Mouse (Mus musculus): ENCODE data around the gene Dennd4b. TPM values are rescaled to one million over a fixed set of nuclear protein-coding genes. Genes with fewer than 3 reads are reported as not detected.

Gene Dennd4b
- 25.7 and 30.5 TPM in 2 replicates for polyA plus RNA-seq (2012; rRNA removed)

GRCm38 (mm10) chr3:90265034-90265931, at the start of gene Dennd4b:
TSS of gene Dennd4b (plus strand) at chr3:90265185.
- H3K27ac ChIP-seq (ENCODE audit: control insufficient read depth, insufficient read depth, low read depth, low read length): peak within 1 kb of the TSS; percentile 77
- no peaks in the 10 kb centered on the region; the same call in 1 of the 2 replicates for H3K36me3 ChIP-seq (ENCODE audit: control insufficient read depth, insufficient read depth, low read length)

GRCm38 (mm10) chr3:90215825-90216380, 49.1 kb upstream of the Dennd4b start:
- TF ChIP-seq CTCF (IDR thresholded peaks at IDR 0.05; ENCODE audit: control insufficient read depth, insufficient read depth, insufficient replicate concordance, low read depth, low read length): no peak
- TF ChIP-seq POLR2A (IDR thresholded peaks at IDR 0.05; ENCODE audit: control insufficient read depth, low read depth, low read length): no peak
- peaks cover 6% of the 10 kb centered on the region for H3K4me1 ChIP-seq (ENCODE audit: control insufficient read depth, insufficient read depth, low read length)
- H3K4me3 ChIP-seq (ENCODE audit: control insufficient read depth, low read depth, low read length): no peak overlapping the region
- H3K27me3 ChIP-seq (ENCODE audit: control insufficient read depth, insufficient read depth, low read length): no peaks in the 10 kb centered on the region
- no peaks in the 10 kb centered on the region for H3K36me3 ChIP-seq (ENCODE audit: control insufficient read depth, insufficient read depth, low read length)
- no peak overlapping the region for H3K27ac ChIP-seq (ENCODE audit: control insufficient read depth, insufficient read depth, low read depth, low read length)

More at GRCm38 (mm10) chr3:90265034-90265931, at the start of gene Dennd4b:
- Histone ChIP-seq H3K27me3 (ENCODE audit: control insufficient read depth, insufficient read depth, low read length) (no peaks in the 10 kb centered on the region), H3K4me1 (ENCODE audit: control insufficient read depth, insufficient read depth, low read length) (peaks cover 16% of the 10 kb centered on the region), H3K4me3 (ENCODE audit: control insufficient read depth, low read depth, low read length) (peak within 1 kb of the TSS; percentile 95)
- TF ChIP-seq POLR2A (IDR thresholded peaks at IDR 0.05; ENCODE audit: control insufficient read depth, low read depth, low read length) (peak; percentile 49), CTCF (IDR thresholded peaks at IDR 0.05; ENCODE audit: control insufficient read depth, insufficient read depth, insufficient replicate concordance, low read depth, low read length) (peak; percentile 84)

- TF ChIP-seq POLR2A (IDR thresholded peaks at IDR 0.05; ENCODE audit: control insufficient read depth, low read depth, low read length) (no peak), CTCF (IDR thresholded peaks at IDR 0.05; ENCODE audit: control insufficient read depth, insufficient read depth, insufficient replicate concordance, low read depth, low read length) (no peak)
- Histone ChIP-seq H3K27ac (ENCODE audit: control insufficient read depth, insufficient read depth, low read depth, low read length) (no peak overlapping the region), H3K4me3 (ENCODE audit: control insufficient read depth, low read depth, low read length) (no peak overlapping the region), H3K4me1 (ENCODE audit: control insufficient read depth, insufficient read depth, low read length) (peaks cover 6% of the 10 kb centered on the region), H3K36me3 (ENCODE audit: control insufficient read depth, insufficient read depth, low read length) (no peaks in the 10 kb centered on the region), H3K27me3 (ENCODE audit: control insufficient read depth, insufficient read depth, low read length) (no peaks in the 10 kb centered on the region)
Measured at GRCm38 (mm10) chr3:90220088-90220487, 44.9 kb upstream of the Dennd4b start.

GRCm38 (mm10) chr3:90220531-90220951, 44.4 kb upstream of the Dennd4b start:
- TF ChIP-seq POLR2A (IDR thresholded peaks at IDR 0.05; ENCODE audit: control insufficient read depth, low read depth, low read length) (peak; percentile 41; the same call in 1 of the 2 replicates), CTCF (IDR thresholded peaks at IDR 0.05; ENCODE audit: control insufficient read depth, insufficient read depth, insufficient replicate concordance, low read depth, low read length) (no peak)
- Histone ChIP-seq H3K4me1 (ENCODE audit: control insufficient read depth, insufficient read depth, low read length) (peaks cover 6% of the 10 kb centered on the region), H3K27ac (ENCODE audit: control insufficient read depth, insufficient read depth, low read depth, low read length) (peak overlapping the region; percentile 69; the same call in 1 of the 2 replicates)

DNA sequence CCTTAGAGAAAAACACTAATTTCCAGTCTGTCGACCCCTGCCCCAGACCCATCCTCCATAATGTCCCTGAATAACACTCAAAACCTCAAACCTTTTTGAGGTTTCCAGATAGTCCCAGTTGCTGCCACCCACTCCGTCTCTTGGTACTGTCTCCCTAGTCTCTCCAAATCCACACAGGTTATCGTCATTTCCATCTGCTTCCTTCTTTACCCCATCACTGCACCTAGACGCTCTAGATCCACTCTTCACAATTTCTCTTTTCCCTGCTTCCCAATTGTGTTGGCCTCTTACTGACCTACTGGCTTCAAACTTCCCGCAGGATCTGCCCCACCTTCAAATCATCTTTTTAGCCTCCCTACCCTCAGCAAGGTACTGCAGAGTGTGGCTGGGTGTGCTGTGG, 43.9 kb upstream of the Dennd4b start:
- Histone ChIP-seq H3K27ac (ENCODE audit: control insufficient read depth, insufficient read depth, low read depth, low read length) (peak overlapping the region; percentile 23; the same call in 1 of the 2 replicates), H3K4me1 (ENCODE audit: control insufficient read depth, insufficient read depth, low read length) (peaks cover 6% of the 10 kb centered on the region), H3K36me3 (ENCODE audit: control insufficient read depth, insufficient read depth, low read length) (no peaks in the 10 kb centered on the region), H3K4me3 (ENCODE audit: control insufficient read depth, low read depth, low read length) (no peak overlapping the region; the same call in 1 of the 2 replicates), H3K27me3 (ENCODE audit: control insufficient read depth, insufficient read depth, low read length) (no peaks in the 10 kb centered on the region)
- TF ChIP-seq CTCF (IDR thresholded peaks at IDR 0.05; ENCODE audit: control insufficient read depth, insufficient read depth, insufficient replicate concordance, low read depth, low read length) (no peak), POLR2A (IDR thresholded peaks at IDR 0.05; ENCODE audit: control insufficient read depth, low read depth, low read length) (no peak)

More at GRCm38 (mm10) chr3:90220531-90220951, 44.4 kb upstream of the Dennd4b start:
- Histone ChIP-seq H3K27me3 (ENCODE audit: control insufficient read depth, insufficient read depth, low read length) (no peaks in the 10 kb centered on the region), H3K4me3 (ENCODE audit: control insufficient read depth, low read depth, low read length) (peak overlapping the region; percentile 73), H3K36me3 (ENCODE audit: control insufficient read depth, insufficient read depth, low read length) (no peaks in the 10 kb centered on the region)

- Histone ChIP-seq H3K27ac (ENCODE audit: control insufficient read depth, insufficient read depth, low read depth, low read length) (no peak overlapping the region), H3K4me3 (ENCODE audit: control insufficient read depth, low read depth, low read length) (no peak overlapping the region), H3K36me3 (ENCODE audit: control insufficient read depth, insufficient read depth, low read length) (no peaks in the 10 kb centered on the region), H3K27me3 (ENCODE audit: control insufficient read depth, insufficient read depth, low read length) (no peaks in the 10 kb centered on the region), H3K4me1 (ENCODE audit: control insufficient read depth, insufficient read depth, low read length) (peaks cover 6% of the 10 kb centered on the region)
- TF ChIP-seq POLR2A (IDR thresholded peaks at IDR 0.05; ENCODE audit: control insufficient read depth, low read depth, low read length) (no peak), CTCF (IDR thresholded peaks at IDR 0.05; ENCODE audit: control insufficient read depth, insufficient read depth, insufficient replicate concordance, low read depth, low read length) (no peak)
Measured at GRCm38 (mm10) chr3:90222455-90222854, 42.5 kb upstream of the Dennd4b start.

DNA sequence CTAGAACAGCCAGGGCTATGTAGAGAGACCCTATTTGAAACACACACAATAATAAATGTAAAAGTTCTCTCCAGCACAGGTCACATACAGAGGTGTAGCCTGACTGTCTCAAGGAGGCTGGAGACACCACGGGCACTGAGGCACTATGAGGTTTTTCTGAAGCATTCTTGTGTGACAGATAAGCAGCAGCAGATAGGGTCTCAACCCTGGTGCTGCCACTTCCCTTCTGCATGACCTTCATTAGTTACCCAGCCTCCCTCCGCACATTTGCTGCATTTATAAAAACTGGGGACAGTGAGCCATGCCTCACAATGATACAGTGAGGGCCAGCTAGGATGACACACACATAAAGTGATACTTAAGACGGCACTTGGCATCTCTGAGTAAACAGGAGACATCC, 42.0 kb upstream of the Dennd4b start:
- no peaks in the 10 kb centered on the region for H3K27me3 ChIP-seq (ENCODE audit: control insufficient read depth, insufficient read depth, low read length)
- no peak overlapping the region for H3K27ac ChIP-seq (ENCODE audit: control insufficient read depth, insufficient read depth, low read depth, low read length)
- peaks cover 6% of the 10 kb centered on the region for H3K4me1 ChIP-seq (ENCODE audit: control insufficient read depth, insufficient read depth, low read length)
- no peak for TF ChIP-seq POLR2A (IDR thresholded peaks at IDR 0.05; ENCODE audit: control insufficient read depth, low read depth, low read length)
- no peaks in the 10 kb centered on the region for H3K36me3 ChIP-seq (ENCODE audit: control insufficient read depth, insufficient read depth, low read length)
- H3K4me3 ChIP-seq (ENCODE audit: control insufficient read depth, low read depth, low read length): no peak overlapping the region
